5 mouse cellular contexts compared by ENCODE assay signal in genomic region chr4:145365793-145366192, GRCm38 (mm10). TPM values are rescaled to one million over a fixed set of nuclear protein-coding genes. Genes with fewer than 3 reads are reported as not detected.
"Had no signal": no experiment of that assay in that cellular context is flagged by ENCODE, and none has a peak within 500 bp of the region (broad histone marks: within the 10 kb centered on the region; RNA-seq: fewer than 3 reads in every experiment).

No protein-coding gene starts in this region.

RNA-seq across cellular contexts. Expression of gene Tnfrsf8, which starts 50.8 kb away (rescaled TPM):
- polyA plus RNA-seq: heart, embryonic 12.5 days; heart, embryonic 14.5 days; intestine, embryonic 14.5 days; intestine, embryonic 16.5 days; kidney, embryonic 16.5 days had no signal
